Mouse (Mus musculus) kidney, adult 2 months (tissue): ENCODE measurements at regions not wholly inside any gene's neighbourhood (a gene's known extent, or its start where the extent isn't known, plus 50 kb on each side); places are given as distances from the start of the nearest gene placed in this dataset.

Experiments used
- DNase-seq: peaks from one replicate; pipeline ENCODE4 v3.0.0; 2021
- H3K27ac ChIP-seq: fragments of 200-500 bp; 2 replicates; pipeline ENCODE4 v1.5.1; 2012; ENCODE audit warnings: low read depth, low read length, control low read depth, inconsistent platforms; ENCODE audit not compliant: insufficient read depth
- H3K27me3 ChIP-seq: fragments of 200-500 bp; replicated peaks from 2 replicates; pipeline ENCODE4 v1.6.1; 2012; ENCODE audit warnings: mild to moderate bottlenecking, moderate library complexity, low read length, inconsistent platforms; ENCODE audit not compliant: control insufficient read depth, insufficient read depth
- H3K36me3 ChIP-seq: fragments of 200-500 bp; 2 replicates; pipeline ENCODE4 v1.6.1; 2012; ENCODE audit warnings: mild to moderate bottlenecking, moderate library complexity, low read length, inconsistent platforms; ENCODE audit not compliant: control insufficient read depth, insufficient read depth
- H3K4me1 ChIP-seq: fragments of 200-500 bp; 2 replicates; pipeline ENCODE4 v1.6.1; 2011; ENCODE audit warnings: low read length; ENCODE audit not compliant: control insufficient read depth, insufficient read depth
- H3K4me3 ChIP-seq: fragments of 200-500 bp; 2 replicates; pipeline ENCODE4 v1.5.1; 2011; ENCODE audit warnings: mild to moderate bottlenecking, low read depth, low read length, control low read depth; ENCODE audit not compliant: insufficient read depth
- CTCF ChIP-seq: fragments of 200-500 bp; conservative IDR thresholded peaks from 2 replicates; pipeline ENCODE4 v1.5.1; 2011; ENCODE audit warnings: low read depth, mild to moderate bottlenecking, control low read depth, low read length, moderate library complexity, mixed read lengths; ENCODE audit not compliant: insufficient read depth, insufficient read length
- POLR2A ChIP-seq: fragments of 200-500 bp; IDR thresholded peaks from one replicate; pipeline ENCODE4 v1.6.1; 2011; ENCODE audit warnings: low read depth, low read length, control low read depth
- WGBS: fragments of 180-500 bp; shearing (Covaris S2); methylation state at CpG from one replicate; pipeline ENCODE4 v1.1.7; 2018; 5-methylcytosine and 5-hydroxymethylcytosine counted together

- Histone ChIP-seq H3K27ac (no peak overlapping the region), H3K27me3 (no peaks in the 10 kb centered on the region)
- 72% methylated on average over 7 of the region's 7 CpGs for WGBS
These were observed 136.7 kb upstream of the Mpp6 start for GRCm38 (mm10) chr6:49973258-49973865.

DNA sequence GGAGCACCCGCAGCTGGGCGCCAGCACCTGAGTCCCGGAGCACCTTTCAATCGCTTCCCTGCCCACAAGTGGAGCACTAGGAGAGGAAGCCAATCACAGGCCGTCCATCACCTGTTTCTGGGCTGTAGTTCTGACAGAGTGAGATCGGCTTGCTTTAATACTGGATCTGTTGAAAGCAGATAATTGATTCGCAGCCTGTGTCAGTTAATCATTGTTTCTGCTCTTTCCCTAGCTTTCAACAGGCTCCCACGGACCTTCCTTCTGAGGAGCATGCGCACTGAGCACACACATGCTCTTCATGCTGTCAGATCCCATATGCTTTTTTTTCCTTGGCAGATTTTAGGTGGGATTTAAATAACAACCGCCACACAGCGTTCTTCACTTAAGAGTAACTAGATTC lies 132.3 kb upstream of the Mpp6 start:
- H3K27me3 ChIP-seq, result no peaks in the 10 kb centered on the region
- peak; percentile 48 for DNase-seq
- WGBS, result 54% methylated on average over 11 of the region's 11 CpGs
- no peaks in the 10 kb centered on the region for H3K36me3 ChIP-seq
- no peak overlapping the region for H3K27ac ChIP-seq
- H3K4me1 ChIP-seq, result no peaks in the 10 kb centered on the region
- H3K4me3 ChIP-seq, result no peak overlapping the region
- TF ChIP-seq CTCF, result no peak
- no peak for TF ChIP-seq POLR2A

More at GRCm38 (mm10) chr6:49973258-49973865, 136.7 kb upstream of the Mpp6 start:
- TF ChIP-seq POLR2A, result no peak
- no peak for TF ChIP-seq CTCF
- Histone ChIP-seq H3K36me3 (no peaks in the 10 kb centered on the region), H3K4me3 (no peak overlapping the region), H3K4me1 (no peaks in the 10 kb centered on the region)
- DNase-seq, result no peak

GRCm38 (mm10) chr6:49983740-49984139 lies 126.3 kb upstream of the Mpp6 start:
- TF ChIP-seq CTCF (no peak), POLR2A (no peak)
- no peak overlapping the region for H3K27ac ChIP-seq
- WGBS, result 78% methylated on average over 4 of the region's 4 CpGs
- H3K27me3 ChIP-seq, result no peaks in the 10 kb centered on the region
- no peak overlapping the region for H3K4me3 ChIP-seq
- no peak for DNase-seq
- no peaks in the 10 kb centered on the region for H3K36me3 ChIP-seq
- no peaks in the 10 kb centered on the region for H3K4me1 ChIP-seq

- no peak for TF ChIP-seq CTCF
- no peak for TF ChIP-seq POLR2A
- Histone ChIP-seq H3K4me1 (no peaks in the 10 kb centered on the region), H3K27ac (no peak overlapping the region), H3K36me3 (no peaks in the 10 kb centered on the region), H3K4me3 (no peak overlapping the region), H3K27me3 (no peaks in the 10 kb centered on the region)
- WGBS, result 38% methylated on average over 6 of the region's 6 CpGs
- peak; percentile 24 for DNase-seq
These were observed 124.9 kb upstream of the Mpp6 start for GRCm38 (mm10) chr6:49985127-49985526.

- TF ChIP-seq CTCF (no peak), POLR2A (no peak)
- WGBS, result 93% methylated on average over 5 of the region's 5 CpGs
- no peaks in the 10 kb centered on the region for H3K36me3 ChIP-seq
- no peak overlapping the region for H3K4me3 ChIP-seq
- H3K4me1 ChIP-seq, result no peaks in the 10 kb centered on the region; the same call in 1 of the 2 replicates
- H3K27me3 ChIP-seq, result no peaks in the 10 kb centered on the region
- H3K27ac ChIP-seq, result no peak overlapping the region
- DNase-seq, result no peak
These were observed 122.9 kb upstream of the Mpp6 start for GRCm38 (mm10) chr6:49987141-49987540.

DNA sequence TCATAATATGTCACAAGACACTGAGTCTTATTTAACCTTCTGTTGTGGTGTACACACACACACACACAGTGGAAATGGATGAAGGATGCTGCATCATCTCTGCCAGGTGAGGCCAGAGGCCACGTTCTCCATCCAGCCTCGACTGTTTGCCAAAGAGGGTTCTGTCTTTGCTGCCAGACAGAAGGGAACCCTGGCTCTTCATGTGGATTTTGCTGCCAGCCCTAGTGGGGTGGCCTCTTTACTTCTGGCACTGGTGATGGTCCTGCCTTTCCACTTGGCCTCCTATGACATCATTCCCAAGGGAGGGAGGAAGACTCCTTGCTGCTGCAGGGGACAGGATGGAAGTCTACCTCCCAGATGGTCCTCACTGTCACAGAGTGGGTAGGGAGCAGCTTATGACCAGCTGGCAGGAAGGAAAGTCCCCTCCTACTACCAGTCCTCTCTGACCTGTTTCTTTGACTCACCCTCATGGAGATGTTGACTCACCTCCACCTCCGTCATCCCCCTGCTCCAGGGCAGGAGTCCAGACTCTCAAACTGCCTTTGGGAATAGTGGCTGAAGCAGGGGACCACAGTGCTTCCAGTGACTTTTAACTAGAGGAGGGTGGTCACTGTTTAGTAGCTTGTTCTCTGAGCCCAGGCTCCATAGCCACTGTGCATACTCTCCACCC lies 122.4 kb upstream of the Mpp6 start:
- Histone ChIP-seq H3K4me1 (no peaks in the 10 kb centered on the region; the same call in 1 of the 2 replicates), H3K27ac (no peak overlapping the region), H3K27me3 (no peaks in the 10 kb centered on the region), H3K36me3 (no peaks in the 10 kb centered on the region), H3K4me3 (no peak overlapping the region)
- WGBS, result 80% methylated on average over 3 of the region's 3 CpGs
- no peak for DNase-seq
- TF ChIP-seq CTCF (no peak), POLR2A (no peak)
